Mouse (Mus musculus) right cerebral cortex, postnatal 10 days (tissue): Measurements from ENCODE around the gene H2al1n.
"Not testable (repeated sequence)": the region's sequence is repeated elsewhere in the genome, so short reads cannot be mapped to it uniquely, and the experiment has no call there.

ENCODE experiments used
- DNase-seq, 2 experiments: peaks; one replicate each; pipeline ENCODE4 v3.0.0; 2021; ENCODE audit warnings: low spot score in 2 of 2

The H2al1n gene

GRCm38 (mm10) chrX:14210848-14211247 lies at the start of gene H2al1n:
H2al1n (plus strand) TSS chrX:14211148.
- DNase-seq, result not testable (repeated sequence)

GRCm38 (mm10) chrX:14199284-14199683 lies 11.7 kb upstream of the H2al1n start:
- no peak for DNase-seq

- DNase-seq, result peak; percentile 63 to 64
Measured at GRCm38 (mm10) chrX:14206112-14206875, 4.7 kb upstream of the H2al1n start.

- DNase-seq, result peak; percentile 23 to 41
Measured at GRCm38 (mm10) chrX:14229218-14229617, 18.3 kb downstream of the H2al1n start.

GRCm38 (mm10) chrX:14259597-14260239 lies 48.8 kb downstream of the H2al1n start:
- DNase-seq, result peak in 1 of 2 experiments; percentile 20
